Mouse (Mus musculus) midbrain, embryonic 12.5 days (tissue): ENCODE results near the gene Elane. TPM values are rescaled to one million over a fixed set of nuclear protein-coding genes. Genes with fewer than 3 reads are reported as not detected.

Experiments
- ATAC-seq: fragments of 200-750 bp; cut with Nextera tagmentation; 2 replicates; pipeline ENCODE4 v1.8.0; 2017; ENCODE audit warnings: low read depth, moderate TSS enrichment, moderate library complexity; ENCODE audit not compliant: low FRiP score
- H3K27ac ChIP-seq: fragments of 300-500 bp; sonication (generic); replicated peaks from 2 replicates; pipeline ENCODE4 v1.5.1; 2016; ENCODE audit warnings: mild to moderate bottlenecking
- H3K27me3 ChIP-seq: fragments of 300-500 bp; sonication (generic); 2 replicates; pipeline ENCODE4 v1.6.1; 2016; ENCODE audit warnings: mild to moderate bottlenecking
- H3K36me3 ChIP-seq: fragments of 300-500 bp; sonication (generic); 2 replicates; pipeline ENCODE4 v1.6.1; 2016
- H3K4me1 ChIP-seq: fragments of 300-500 bp; sonication (generic); 2 replicates; pipeline ENCODE4 v1.6.1; 2016
- H3K4me2 ChIP-seq: fragments of 300-500 bp; sonication (generic); replicated peaks from 2 replicates; pipeline ENCODE4 v1.6.1; 2016; ENCODE audit warnings: mild to moderate bottlenecking, moderate library complexity
- H3K4me3 ChIP-seq: fragments of 300-500 bp; sonication (generic); 2 replicates; pipeline ENCODE4 v1.5.1; 2016; ENCODE audit warnings: mild to moderate bottlenecking
- H3K9ac ChIP-seq: fragments of 300-500 bp; sonication (generic); replicated peaks from 2 replicates; pipeline ENCODE4 v1.6.1; 2016; ENCODE audit warnings: mild to moderate bottlenecking, moderate library complexity
- H3K9me3 ChIP-seq: fragments of 300-500 bp; sonication (generic); 2 replicates; pipeline ENCODE4 v1.6.1; 2016; ENCODE audit warnings: mild to moderate bottlenecking
- WGBS: fragments of 180-500 bp; shearing (Covaris S2); methylation state at CpG from one replicate; pipeline ENCODE4 v1.1.7; 2016; 5-methylcytosine and 5-hydroxymethylcytosine counted together
- polyA plus RNA-seq: library from polyadenylated mRNA; unstranded; fragments of >200 nt; fragmentation: Nextera tagmentation; extraction: Ambion mirVana; gene quantifications from 2 replicates; pipeline ENCODE4 v1.2.1, GENCODE M21; 2016

Gene Elane
- polyA plus RNA-seq, 1 experiment from 2014 or later, result not detected

GRCm38 (mm10) chr10:79909092-79909922 is 23.3 kb downstream of the Elane start:
- H3K9ac ChIP-seq, result 0 out of 2 replicates have a peak overlapping the region, but pooled peaks have one; percentile 31
- H3K27ac ChIP-seq, result peak overlapping the region; percentile 76
- ATAC-seq, result no peak; the same call in 1 of the 2 replicates
- no peaks in the 10 kb centered on the region for H3K27me3 ChIP-seq
- H3K4me3 ChIP-seq, result peak overlapping the region; percentile 12; the same call in 1 of the 2 replicates
- H3K9me3 ChIP-seq, result no peaks in the 10 kb centered on the region
- peaks cover 51% of the 10 kb centered on the region for H3K36me3 ChIP-seq
- WGBS, result 26% methylated on average over 14 of the region's 14 CpGs
- peak overlapping the region; percentile 35 for H3K4me2 ChIP-seq
- H3K4me1 ChIP-seq, result peaks cover 15% of the 10 kb centered on the region

- H3K4me1 ChIP-seq, result peaks cover 27% of the 10 kb centered on the region
- 96% methylated on average over 4 of the region's 4 CpGs for WGBS
- no peak within 1 kb of the TSS; the same call in 1 of the 2 replicates for H3K4me2 ChIP-seq
- no peaks in the 10 kb centered on the region for H3K27me3 ChIP-seq
- ATAC-seq, result no peak
- H3K36me3 ChIP-seq, result peaks cover 41% of the 10 kb centered on the region
- H3K9ac ChIP-seq, result no peak within 1 kb of the TSS
- peak within 1 kb of the TSS; percentile 76 for H3K27ac ChIP-seq
- no peaks in the 10 kb centered on the region for H3K9me3 ChIP-seq
- H3K4me3 ChIP-seq, result 0 out of 2 replicates have a peak within 1 kb of the TSS, but pooled peaks have one; percentile 12
Observed at GRCm38 (mm10) chr10:79910556-79910955, 24.5 kb downstream of the Elane start, which contains the start of gene Gm26602. Gene Gm26602 (plus strand): TSS chr10:79910856.

DNA sequence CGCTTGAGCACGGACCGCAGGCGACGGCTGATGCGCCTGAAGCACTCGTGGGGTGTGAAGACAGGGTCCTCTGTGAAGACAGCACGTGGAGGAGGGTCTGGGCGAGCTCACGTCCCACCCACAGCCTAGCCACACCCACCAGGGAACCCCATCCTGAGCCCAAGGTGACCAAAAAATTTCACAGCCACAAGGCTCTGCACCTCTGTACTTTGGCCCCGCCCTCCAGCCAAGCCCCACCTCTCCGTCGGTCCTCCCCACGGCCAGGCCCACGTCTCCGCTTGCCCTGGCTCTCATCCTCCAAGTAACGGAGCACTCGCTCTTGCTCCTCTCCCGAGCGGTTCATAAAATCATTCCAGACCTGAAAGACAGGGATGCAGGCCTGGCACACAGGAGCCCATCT is 26.4 kb downstream of the Elane start:
- H3K4me2 ChIP-seq, result no peak overlapping the region
- H3K27me3 ChIP-seq, result peaks cover 4% of the 10 kb centered on the region
- H3K9me3 ChIP-seq, result no peaks in the 10 kb centered on the region
- no peak overlapping the region for H3K4me3 ChIP-seq
- no peak overlapping the region for H3K27ac ChIP-seq
- no peak overlapping the region; the same call in 1 of the 2 replicates for H3K9ac ChIP-seq
- peaks cover 40% of the 10 kb centered on the region for H3K4me1 ChIP-seq
- ATAC-seq, result no peak
- H3K36me3 ChIP-seq, result peaks cover 26% of the 10 kb centered on the region
- WGBS, result 76% methylated on average over 20 of the region's 20 CpGs

GRCm38 (mm10) chr10:79914131-79914947 is 28.3 kb downstream of the Elane start:
- H3K4me2 ChIP-seq, result 0 out of 2 replicates have a peak overlapping the region, but pooled peaks have one; percentile 98
- no peaks in the 10 kb centered on the region for H3K9me3 ChIP-seq
- peak overlapping the region; percentile 39; the same call in 1 of the 2 replicates for H3K27ac ChIP-seq
- H3K36me3 ChIP-seq, result peaks cover 26% of the 10 kb centered on the region
- no peak for ATAC-seq
- peaks cover 42% of the 10 kb centered on the region for H3K4me1 ChIP-seq
- H3K4me3 ChIP-seq, result no peak overlapping the region
- H3K27me3 ChIP-seq, result peaks cover 23% of the 10 kb centered on the region
- no peak overlapping the region; the same call in 1 of the 2 replicates for H3K9ac ChIP-seq
- WGBS, result 66% methylated on average over 11 of the region's 11 CpGs

DNA sequence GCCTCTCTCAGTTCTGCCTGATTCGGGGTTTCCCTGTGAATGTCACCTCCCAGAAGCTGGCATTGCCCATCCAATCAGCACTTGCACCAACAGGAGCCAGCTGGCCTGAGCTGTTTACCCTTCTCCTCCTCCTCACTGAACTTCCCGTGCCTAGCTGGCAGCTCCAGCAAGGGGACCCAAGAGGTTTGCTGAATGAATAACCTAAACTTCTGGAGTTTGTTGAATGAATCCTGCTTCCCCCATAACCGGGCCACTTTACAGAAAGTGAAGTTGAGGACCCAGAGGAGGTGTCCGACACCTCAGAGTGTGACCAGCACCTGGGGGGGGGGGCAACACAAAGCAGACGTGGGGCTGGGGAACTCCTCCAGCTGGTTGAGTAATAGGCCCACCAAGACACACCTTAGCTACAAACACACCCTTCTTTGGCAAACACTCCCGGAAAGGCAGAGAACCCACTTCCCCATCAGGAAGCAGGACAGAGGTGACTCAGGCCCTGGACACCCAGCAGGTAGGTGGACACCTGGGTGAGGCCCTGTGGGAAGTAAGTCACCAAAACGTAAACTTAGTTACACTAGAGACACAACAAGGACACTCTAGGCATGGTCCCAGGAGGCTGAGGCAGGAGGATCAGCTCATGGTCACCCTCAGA is 29.0 kb downstream of the Elane start:
- Histone ChIP-seq H3K4me2 (peak overlapping the region; percentile 98; the same call in 1 of the 2 replicates), H3K9me3 (no peaks in the 10 kb centered on the region), H3K27me3 (peaks cover 31% of the 10 kb centered on the region), H3K4me1 (peaks cover 42% of the 10 kb centered on the region), H3K36me3 (peaks cover 26% of the 10 kb centered on the region), H3K9ac (peak overlapping the region; percentile 96; the same call in 1 of the 2 replicates), H3K4me3 (no peak overlapping the region), H3K27ac (no peak overlapping the region)
- ATAC-seq, result no peak
- 77% methylated on average over 7 of the region's 7 CpGs for WGBS

- ATAC-seq, result no peak
- H3K4me3 ChIP-seq, result peak overlapping the region; percentile 82
- WGBS, result 7% methylated on average over 8 of the region's 8 CpGs
- H3K9ac ChIP-seq, result peak overlapping the region; percentile 96
- H3K27ac ChIP-seq, result peak overlapping the region; percentile 62
- peaks cover 52% of the 10 kb centered on the region for H3K4me1 ChIP-seq
- no peaks in the 10 kb centered on the region for H3K9me3 ChIP-seq
- H3K36me3 ChIP-seq, result peaks cover 18% of the 10 kb centered on the region
- H3K4me2 ChIP-seq, result peak overlapping the region; percentile 98
- H3K27me3 ChIP-seq, result peaks cover 41% of the 10 kb centered on the region
Observed at GRCm38 (mm10) chr10:79916081-79916480, 30.0 kb downstream of the Elane start.

GRCm38 (mm10) chr10:79916808-79917531 is 30.9 kb downstream of the Elane start, which contains the start of gene Kiss1r:
Gene Kiss1r (plus strand): TSS chr10:79916971.
- Histone ChIP-seq H3K27me3 (peaks cover 50% of the 10 kb centered on the region), H3K9ac (peak within 1 kb of the TSS; percentile 96), H3K36me3 (peaks cover 9% of the 10 kb centered on the region), H3K4me2 (peak within 1 kb of the TSS; percentile 98), H3K27ac (peak within 1 kb of the TSS; percentile 62), H3K4me3 (peak within 1 kb of the TSS; percentile 82), H3K4me1 (peaks cover 60% of the 10 kb centered on the region), H3K9me3 (no peaks in the 10 kb centered on the region)
- ATAC-seq, result peak; percentile 85
- 3% methylated on average over 41 of the region's 42 CpGs for WGBS

GRCm38 (mm10) chr10:79917532-79918100 is 31.6 kb downstream of the Elane start:
- H3K27ac ChIP-seq, result no peak overlapping the region
- H3K4me3 ChIP-seq, result peak overlapping the region; percentile 82
- H3K4me2 ChIP-seq, result peak overlapping the region; percentile 98
- ATAC-seq, result no peak
- H3K4me1 ChIP-seq, result peaks cover 60% of the 10 kb centered on the region
- peak overlapping the region; percentile 96; the same call in 1 of the 2 replicates for H3K9ac ChIP-seq
- H3K9me3 ChIP-seq, result no peaks in the 10 kb centered on the region
- H3K27me3 ChIP-seq, result peaks cover 56% of the 10 kb centered on the region
- WGBS, result 62% methylated on average over 5 of the region's 5 CpGs
- peaks cover 3% of the 10 kb centered on the region; the same call in 1 of the 2 replicates for H3K36me3 ChIP-seq

DNA sequence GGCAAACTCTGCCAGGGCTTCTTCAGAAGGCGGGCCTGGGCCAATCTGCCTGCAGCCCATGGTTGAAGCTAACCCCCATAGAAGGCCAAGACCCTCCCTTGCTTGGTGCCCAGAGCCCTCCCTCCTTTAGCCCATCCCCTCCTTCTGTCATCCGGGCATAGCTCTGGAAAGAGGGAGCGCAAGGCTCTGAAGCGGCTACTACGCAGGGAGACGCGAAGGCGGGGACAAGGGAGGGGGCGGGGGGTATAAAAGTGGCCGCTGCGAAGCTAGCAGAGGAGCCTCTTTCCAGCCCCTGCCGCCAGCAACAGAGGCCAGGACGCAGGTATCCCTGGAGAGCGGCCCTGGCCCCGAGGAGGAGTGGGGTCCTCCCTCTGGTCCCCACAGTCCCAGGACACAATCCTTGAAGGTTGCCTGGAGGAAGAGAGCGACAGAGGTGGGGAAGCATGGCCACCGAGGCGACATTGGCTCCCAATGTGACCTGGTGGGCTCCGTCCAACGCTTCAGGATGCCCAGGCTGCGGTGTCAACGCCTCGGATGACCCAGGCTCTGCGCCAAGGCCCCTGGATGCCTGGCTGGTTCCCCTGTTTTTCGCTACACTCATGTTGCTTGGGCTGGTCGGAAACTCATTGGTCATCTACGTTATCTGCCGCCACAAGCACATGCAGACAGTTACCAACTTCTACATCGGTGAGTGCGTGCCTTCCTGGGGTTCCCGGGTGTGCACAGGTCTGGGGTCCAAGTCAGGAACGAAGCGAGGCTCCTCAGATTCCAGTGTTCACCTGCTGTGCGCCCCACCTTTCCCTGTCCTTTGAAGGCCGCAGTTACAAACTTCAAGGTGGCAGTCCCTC is 32.4 kb downstream of the Elane start:
- Histone ChIP-seq H3K9ac (no peak overlapping the region; the same call in 1 of the 2 replicates), H3K4me2 (peak overlapping the region; percentile 8; the same call in 1 of the 2 replicates), H3K4me3 (peak overlapping the region; percentile 13)

More for the DNA sequence above, 32.4 kb downstream of the Elane start:
- Histone ChIP-seq H3K27me3 (peaks cover 65% of the 10 kb centered on the region), H3K36me3 (no peaks in the 10 kb centered on the region), H3K27ac (no peak overlapping the region), H3K4me1 (peaks cover 60% of the 10 kb centered on the region), H3K9me3 (no peaks in the 10 kb centered on the region)
- ATAC-seq, result no peak
- 3% methylated on average over 34 of the region's 35 CpGs for WGBS
